In genomic region chr11:120731395-120731794, GRCm38 (mm10) we compare ENCODE assay signal across 22 mouse cellular contexts. TPM values are rescaled to one million over a fixed set of nuclear protein-coding genes. Genes with fewer than 3 reads are reported as not detected.
DNase-seq lines count a peak whose midpoint lies in the region; ATAC-seq and TF ChIP-seq lines count a peak whose summit lies in the region.
"Had no signal": no experiment of that assay in that cellular context is flagged by ENCODE, and none has a peak within 500 bp of the region (broad histone marks: within the 10 kb centered on the region; RNA-seq: fewer than 3 reads in every experiment).

No protein-coding gene starts in this region.

- H3K27me3 ChIP-seq in lung, embryonic 16.5 days (ENCODE audit: control insufficient read depth, insufficient read depth, low read depth, low read length), result no peaks in the 10 kb centered on the region
- H3K27me3 ChIP-seq in stomach, postnatal 0 days (ENCODE audit: control insufficient read depth, insufficient read depth, low read length), result no peaks in the 10 kb centered on the region
- H3K27me3 ChIP-seq in hindbrain, embryonic 12.5 days, result peaks cover 27% of the 10 kb centered on the region
- H3K27me3 ChIP-seq: hindbrain, embryonic 15.5 days; stomach, embryonic 15.5 days had no signal

- no peak overlapping the region for H3K9ac ChIP-seq in lung, embryonic 16.5 days (ENCODE audit: low read length)
- H3K9ac ChIP-seq in stomach, postnatal 0 days (ENCODE audit: low read length), result no peak overlapping the region
- H3K9ac ChIP-seq in hindbrain, embryonic 12.5 days, result no peak overlapping the region
- H3K9ac ChIP-seq: hindbrain, embryonic 15.5 days; kidney, embryonic 15.5 days; liver, embryonic 12.5 days; stomach, embryonic 15.5 days had no signal

- peaks cover 22% of the 10 kb centered on the region for H3K4me1 ChIP-seq in lung, embryonic 16.5 days (replicated peaks; ENCODE audit: control insufficient read depth, insufficient read depth, low read length)
- peaks cover 6% of the 10 kb centered on the region for H3K4me1 ChIP-seq in embryonic fibroblast, embryonic 13.5 days (ENCODE audit: control insufficient read depth, insufficient read depth, low read length)
- H3K4me1 ChIP-seq in stomach, postnatal 0 days (replicated peaks; ENCODE audit: control insufficient read depth, insufficient read depth), result 0 out of 2 replicates have a peak, but pooled peaks cover 5% of the 10 kb centered on the region
- H3K4me1 ChIP-seq in hindbrain, embryonic 12.5 days, result peaks cover 11% of the 10 kb centered on the region

- WGBS in lung, embryonic 16.5 days, result 80% methylated on average over 1 of the region's 1 CpGs
- WGBS in stomach, postnatal 0 days, result 95% methylated on average over 1 of the region's 1 CpGs
- 100% methylated on average over 1 of the region's 1 CpGs for WGBS in hindbrain, embryonic 12.5 days

- no peaks in the 10 kb centered on the region for H3K36me3 ChIP-seq in lung, embryonic 16.5 days (ENCODE audit: control insufficient read depth, insufficient read depth, low read length)
- H3K36me3 ChIP-seq in stomach, postnatal 0 days (ENCODE audit: control insufficient read depth, insufficient read depth, low read length), result no peaks in the 10 kb centered on the region
- H3K36me3 ChIP-seq in hindbrain, embryonic 12.5 days, result no peaks in the 10 kb centered on the region
- H3K36me3 ChIP-seq: hindbrain, embryonic 15.5 days; kidney, embryonic 15.5 days; liver, embryonic 12.5 days; stomach, embryonic 15.5 days had no signal

- ATAC-seq in lung, embryonic 16.5 days (ENCODE audit: low read depth), result no peak
- ATAC-seq in stomach, postnatal 0 days (ENCODE audit: low FRiP score, low TSS enrichment), result no peak
- no peak for ATAC-seq in hindbrain, embryonic 12.5 days (ENCODE audit: low FRiP score)
- ATAC-seq: CD4-positive, CD25-positive, alpha-beta regulatory T cell, adult 4 months; forebrain, embryonic 14.5 days; intestine, embryonic 16.5 days; liver, embryonic 12.5 days had no signal

- no peak for DNase-seq in gastrocnemius, adult 2 months
- DNase-seq in gastrocnemius, postnatal 10 days, result no peak
- DNase-seq in lung, postnatal 4 days, result no peak
- DNase-seq in stomach, postnatal 0 days (ENCODE audit: low spot score), result no peak
- DNase-seq: adrenal gland, postnatal 25 days; cerebellum, adult 11-12 months; cerebellum, postnatal 14 days; gastrocnemius, postnatal 25 days; retina, postnatal 1 day had no signal

- intact Hi-C loops in gastrocnemius, adult 2 months (cut with DNase I), result no loop called here

- no peak for TF ChIP-seq CTCF in gastrocnemius, adult 2 months (IDR thresholded peaks at IDR 0.05)
- no peak for TF ChIP-seq CTCF in embryonic fibroblast, embryonic 13.5 days (IDR thresholded peaks at IDR 0.05; ENCODE audit: borderline replicate concordance, insufficient read depth, low read length)
- TF ChIP-seq CTCF in stomach, postnatal 0 days (IDR thresholded peaks at IDR 0.05; ENCODE audit: low read depth), result no peak

- no peak; the same call in 1 of the 2 replicates for TF ChIP-seq POLR2A in embryonic fibroblast, embryonic 13.5 days (IDR thresholded peaks at IDR 0.05; ENCODE audit: low read depth, low read length)

- H3K27ac ChIP-seq in gastrocnemius, adult 2 months, result peak overlapping the region; percentile 66
- 0 out of 2 replicates have a peak overlapping the region, but pooled peaks have one; percentile 7 for H3K27ac ChIP-seq in lung, embryonic 16.5 days (ENCODE audit: low read length)
- H3K27ac ChIP-seq in embryonic fibroblast, embryonic 13.5 days (ENCODE audit: insufficient read depth, low read length), result peak overlapping the region; percentile 18; the same call in 1 of the 2 replicates
- H3K27ac ChIP-seq in stomach, postnatal 0 days (replicated peaks), result no peak overlapping the region; the same call in 1 of the 2 replicates
- H3K27ac ChIP-seq in hindbrain, embryonic 12.5 days, result no peak overlapping the region
- H3K27ac ChIP-seq: hindbrain, embryonic 15.5 days; kidney, embryonic 15.5 days; liver, embryonic 12.5 days had no signal

- no peaks in the 10 kb centered on the region for H3K9me3 ChIP-seq in lung, embryonic 16.5 days (ENCODE audit: control insufficient read depth, low read length)
- H3K9me3 ChIP-seq in stomach, postnatal 0 days (ENCODE audit: control insufficient read depth, low read length), result no peaks in the 10 kb centered on the region
- no peaks in the 10 kb centered on the region for H3K9me3 ChIP-seq in hindbrain, embryonic 12.5 days (replicated peaks)
- H3K9me3 ChIP-seq: hindbrain, embryonic 15.5 days; kidney, embryonic 15.5 days; liver, embryonic 12.5 days; stomach, embryonic 15.5 days had no signal

- peak overlapping the region; percentile 51 for H3K4me3 ChIP-seq in gastrocnemius, adult 2 months
- no peak overlapping the region for H3K4me3 ChIP-seq in lung, embryonic 16.5 days (ENCODE audit: low read length)
- no peak overlapping the region for H3K4me3 ChIP-seq in embryonic fibroblast, embryonic 13.5 days (ENCODE audit: insufficient read depth, low read length)
- no peak overlapping the region for H3K4me3 ChIP-seq in stomach, postnatal 0 days (ENCODE audit: low read depth, low read length)
- H3K4me3 ChIP-seq in hindbrain, embryonic 12.5 days, result no peak overlapping the region
- H3K4me3 ChIP-seq: erythroblast, embryonic 14.5 days; hindbrain, embryonic 15.5 days; kidney, embryonic 15.5 days; liver, embryonic 12.5 days; stomach, embryonic 15.5 days had no signal

- no peak for TF ChIP-seq EP300 in stomach, postnatal 0 days (optimal IDR thresholded peaks at IDR 0.05)

- H3K4me2 ChIP-seq in lung, embryonic 16.5 days (ENCODE audit: low read depth, low read length), result no peak overlapping the region
- H3K4me2 ChIP-seq in stomach, postnatal 0 days (replicated peaks; ENCODE audit: low read depth), result peak overlapping the region; percentile 17; the same call in 1 of the 2 replicates
- H3K4me2 ChIP-seq in hindbrain, embryonic 12.5 days (replicated peaks), result no peak overlapping the region
- H3K4me2 ChIP-seq: hindbrain, embryonic 15.5 days; kidney, embryonic 15.5 days; liver, embryonic 12.5 days; midbrain, embryonic 11.5 days; stomach, embryonic 15.5 days had no signal

RNA-seq across cellular contexts. Expression of gene Cbr2, which starts 0.5 kb away (rescaled TPM):
- total RNA-seq in gastrocnemius, adult 2 months (2021), result 10 to 100 TPM in 1 of 2 experiments, 1 to 10 TPM in 1; 9.1 to 15.4 TPM
- 10 to 100 TPM in 1 of 2 experiments, 1 to 10 TPM in 1; 9.9 to 10.8 TPM for total RNA-seq in gastrocnemius, postnatal 10 days (2021)
- 194 and 348 TPM in 2 replicates for polyA plus RNA-seq in lung, embryonic 16.5 days (2015; fragmentation: Nextera tagmentation; extraction: Ambion mirVana)
- polyA plus RNA-seq in embryonic fibroblast, embryonic 13.5 days (2011; ENCODE audit: insufficient read length, low read depth, missing spikeins), result 27.8 and 30.7 TPM in 2 replicates
- 129 and 160 TPM in 2 replicates for polyA plus RNA-seq in stomach, postnatal 0 days (2015; fragmentation: Nextera tagmentation; extraction: Ambion mirVana)
- 1.6 and 2.6 TPM in 2 replicates for polyA plus RNA-seq in hindbrain, embryonic 12.5 days (2016; fragmentation: Nextera tagmentation; extraction: Ambion mirVana)
- total RNA-seq: ES-E14 had no signal
- polyA plus RNA-seq: CD4-positive, CD25-positive, alpha-beta regulatory T cell, adult 4 months; erythroblast, embryonic 14.5 days had no signal

RNA-seq across cellular contexts. Expression of gene Dcxr, which starts 4.3 kb away (rescaled TPM):
- 1 to 10 TPM; 6.3 to 8.6 TPM for total RNA-seq in gastrocnemius, adult 2 months (2021)
- total RNA-seq in gastrocnemius, postnatal 10 days (2021), result 1 to 10 TPM; 3.4 to 3.7 TPM
- polyA plus RNA-seq in lung, embryonic 16.5 days (2015; fragmentation: Nextera tagmentation; extraction: Ambion mirVana), result 69.5 and 92.2 TPM in 2 replicates
- polyA plus RNA-seq in embryonic fibroblast, embryonic 13.5 days (2011; ENCODE audit: insufficient read length, low read depth, missing spikeins), result 31.6 and 52.4 TPM in 2 replicates
- 56.3 and 58.4 TPM in 2 replicates for polyA plus RNA-seq in stomach, postnatal 0 days (2015; fragmentation: Nextera tagmentation; extraction: Ambion mirVana)
- polyA plus RNA-seq in hindbrain, embryonic 12.5 days (2016; fragmentation: Nextera tagmentation; extraction: Ambion mirVana), result 11.6 and 12.2 TPM in 2 replicates

RNA-seq across cellular contexts. Expression of gene Rac3, which starts 10.1 kb away (rescaled TPM):
- 1 to 10 TPM in 1 of 2 experiments, under 1 TPM in 1; 0.87 to 1.3 TPM for total RNA-seq in gastrocnemius, adult 2 months (2021)
- total RNA-seq in gastrocnemius, postnatal 10 days (2021), result 1 to 10 TPM; 1.8 to 2.7 TPM
- polyA plus RNA-seq in lung, embryonic 16.5 days (2015; fragmentation: Nextera tagmentation; extraction: Ambion mirVana), result 53.5 and 54.2 TPM in 2 replicates
- 16.0 and 20.8 TPM in 2 replicates for polyA plus RNA-seq in embryonic fibroblast, embryonic 13.5 days (2011; ENCODE audit: insufficient read length, low read depth, missing spikeins)
- 21.9 and 22.1 TPM in 2 replicates for polyA plus RNA-seq in stomach, postnatal 0 days (2015; fragmentation: Nextera tagmentation; extraction: Ambion mirVana)
- polyA plus RNA-seq in hindbrain, embryonic 12.5 days (2016; fragmentation: Nextera tagmentation; extraction: Ambion mirVana), result 98.4 and 99.9 TPM in 2 replicates
- polyA plus RNA-seq: CD4-positive, CD25-positive, alpha-beta regulatory T cell, adult 4 months had no signal

RNA-seq across cellular contexts. Expression of gene Lrrc45, which starts 17.7 kb away (rescaled TPM):
- total RNA-seq in gastrocnemius, adult 2 months (2021), result 1 to 10 TPM; 3.6 to 4.4 TPM
- total RNA-seq in gastrocnemius, postnatal 10 days (2021), result 10 to 100 TPM in 1 of 2 experiments, 1 to 10 TPM in 1; 7.7 to 10.1 TPM
- 58.2 and 63.9 TPM in 2 replicates for polyA plus RNA-seq in lung, embryonic 16.5 days (2015; fragmentation: Nextera tagmentation; extraction: Ambion mirVana)
- polyA plus RNA-seq in embryonic fibroblast, embryonic 13.5 days (2011; ENCODE audit: insufficient read length, low read depth, missing spikeins), result 16.1 and 17.8 TPM in 2 replicates
- 18.7 and 20.4 TPM in 2 replicates for polyA plus RNA-seq in stomach, postnatal 0 days (2015; fragmentation: Nextera tagmentation; extraction: Ambion mirVana)
- 75.3 and 78.8 TPM in 2 replicates for polyA plus RNA-seq in hindbrain, embryonic 12.5 days (2016; fragmentation: Nextera tagmentation; extraction: Ambion mirVana)

RNA-seq across cellular contexts. Expression of gene Cenpx, which starts 17.9 kb away (rescaled TPM):
- 10 to 100 TPM; 22.1 to 32.3 TPM for total RNA-seq in gastrocnemius, adult 2 months (2021)
- total RNA-seq in gastrocnemius, postnatal 10 days (2021), result 10 to 100 TPM; 34.9 to 35.6 TPM
- 156 and 170 TPM in 2 replicates for polyA plus RNA-seq in lung, embryonic 16.5 days (2015; fragmentation: Nextera tagmentation; extraction: Ambion mirVana)
- 42.8 and 44.1 TPM in 2 replicates for polyA plus RNA-seq in embryonic fibroblast, embryonic 13.5 days (2011; ENCODE audit: insufficient read length, low read depth, missing spikeins)
- polyA plus RNA-seq in stomach, postnatal 0 days (2015; fragmentation: Nextera tagmentation; extraction: Ambion mirVana), result 123 and 127 TPM in 2 replicates
- 106 and 113 TPM in 2 replicates for polyA plus RNA-seq in hindbrain, embryonic 12.5 days (2016; fragmentation: Nextera tagmentation; extraction: Ambion mirVana)

Comparison
In these comparisons a context has a peak if more than half of its experiments do, and no peak if none do; other contexts are left out.
1. H3K27ac ChIP-seq: peak in gastrocnemius, adult 2 months (single experiment), lung, embryonic 16.5 days (single experiment) and embryonic fibroblast, embryonic 13.5 days (single experiment); none in stomach, postnatal 0 days (single experiment) and hindbrain, embryonic 12.5 days (single experiment).